Mouse (Mus musculus) kidney, embryonic 16.5 days (tissue): ENCODE measurements around the gene Trdmt1. TPM values are rescaled to one million over a fixed set of nuclear protein-coding genes. Genes with fewer than 3 reads are reported as not detected.

Source experiments
- ATAC-seq: fragments of 200-750 bp; cut with Nextera tagmentation; 2 replicates; pipeline ENCODE4 v1.8.0; 2017; ENCODE audit warnings: moderate TSS enrichment; ENCODE audit not compliant: low FRiP score, low TSS enrichment
- H3K27ac ChIP-seq: fragments of 300-500 bp; sonication (generic); 2 replicates; pipeline ENCODE4 v1.5.1; 2014; ENCODE audit warnings: low read length
- H3K27me3 ChIP-seq: fragments of 300-500 bp; sonication (generic); 2 replicates; pipeline ENCODE4 v1.6.1; 2014; ENCODE audit warnings: low read length, control low read depth, mixed read lengths; ENCODE audit not compliant: insufficient read depth
- H3K36me3 ChIP-seq: fragments of 300-500 bp; sonication (generic); 2 replicates; pipeline ENCODE4 v1.6.1; 2014; ENCODE audit warnings: low read length, control low read depth, mixed read lengths; ENCODE audit not compliant: insufficient read depth
- H3K4me1 ChIP-seq: fragments of 300-500 bp; sonication (generic); 2 replicates; pipeline ENCODE4 v1.6.1; 2014; ENCODE audit warnings: low read length, control low read depth, mixed read lengths; ENCODE audit not compliant: insufficient read depth
- H3K4me2 ChIP-seq: fragments of 300-500 bp; sonication (generic); replicated peaks from 2 replicates; pipeline ENCODE4 v1.6.1; 2014; ENCODE audit warnings: low read depth, low read length
- H3K4me3 ChIP-seq: fragments of 300-500 bp; sonication (generic); 2 replicates; pipeline ENCODE4 v1.5.1; 2014; ENCODE audit warnings: mild to moderate bottlenecking, low read length
- H3K9ac ChIP-seq: fragments of 300-500 bp; sonication (generic); replicated peaks from 2 replicates; pipeline ENCODE4 v1.6.1; 2014; ENCODE audit warnings: low read length
- H3K9me3 ChIP-seq: fragments of 300-500 bp; sonication (generic); 2 replicates; pipeline ENCODE4 v1.6.1; 2016; ENCODE audit warnings: low read length, control low read depth
- WGBS: fragments of 180-500 bp; shearing (Covaris S2); extraction: QIAGEN DNeasy Blood & Tissue Kit; methylation state at CpG from one replicate; pipeline ENCODE4 v1.1.7; 2014; 5-methylcytosine and 5-hydroxymethylcytosine counted together
- polyA plus RNA-seq: library from polyadenylated mRNA; unstranded; fragments of >200 nt; fragmentation: Nextera tagmentation; extraction: Ambion mirVana; gene quantifications from 2 replicates; pipeline ENCODE4 v1.2.1, GENCODE M21; 2015

The Trdmt1 gene
- polyA plus RNA-seq, 1 experiment from 2014 or later, result 14.2 TPM

- Histone ChIP-seq H3K27me3 (0 out of 2 replicates have a peak, but pooled peaks cover 3% of the 10 kb centered on the region), H3K9ac (peak overlapping the region; percentile 85), H3K4me3 (peak overlapping the region; percentile 77), H3K9me3 (no peaks in the 10 kb centered on the region), H3K4me1 (peaks cover 20% of the 10 kb centered on the region), H3K4me2 (peak overlapping the region; percentile 63), H3K36me3 (peaks cover 18% of the 10 kb centered on the region), H3K27ac (peak overlapping the region; percentile 98)
- WGBS, result under 1% methylated on average over 21 of the region's 21 CpGs
- ATAC-seq, result peak; percentile 43
Measured at GRCm38 (mm10) chr2:13574801-13575150, 30.3 kb upstream of the Trdmt1 start.

- WGBS, result under 1% methylated on average over 46 of the region's 46 CpGs
- Histone ChIP-seq H3K9me3 (no peaks in the 10 kb centered on the region), H3K9ac (peak overlapping the region; percentile 85), H3K4me3 (peak overlapping the region; percentile 77), H3K27ac (peak overlapping the region; percentile 98), H3K4me2 (peak overlapping the region; percentile 63), H3K36me3 (peaks cover 16% of the 10 kb centered on the region), H3K4me1 (peaks cover 20% of the 10 kb centered on the region), H3K27me3 (0 out of 2 replicates have a peak, but pooled peaks cover 3% of the 10 kb centered on the region)
- peak; percentile 95 for ATAC-seq
Measured at GRCm38 (mm10) chr2:13574066-13574800, 29.8 kb upstream of the Trdmt1 start.

GRCm38 (mm10) chr2:13573408-13574065 is 29.1 kb upstream of the Trdmt1 start, which contains the start of gene Vim:
Vim (plus strand) TSS chr2:13573927.
- H3K4me2 ChIP-seq, result peak within 1 kb of the TSS; percentile 63
- peaks cover 20% of the 10 kb centered on the region for H3K4me1 ChIP-seq
- peaks cover 11% of the 10 kb centered on the region for H3K36me3 ChIP-seq
- peak within 1 kb of the TSS; percentile 85 for H3K9ac ChIP-seq
- 0 out of 2 replicates have a peak, but pooled peaks cover 3% of the 10 kb centered on the region for H3K27me3 ChIP-seq
- H3K9me3 ChIP-seq, result no peaks in the 10 kb centered on the region
- H3K4me3 ChIP-seq, result peak within 1 kb of the TSS; percentile 77
- under 1% methylated on average over 26 of the region's 26 CpGs for WGBS
- peak; percentile 95 for ATAC-seq
- peak within 1 kb of the TSS; percentile 98 for H3K27ac ChIP-seq

GRCm38 (mm10) chr2:13572647-13573407 is 28.4 kb upstream of the Trdmt1 start:
- 0 out of 2 replicates have a peak, but pooled peaks cover 5% of the 10 kb centered on the region for H3K36me3 ChIP-seq
- peak overlapping the region; percentile 98 for H3K27ac ChIP-seq
- ATAC-seq, result peak; percentile 14; the same call in 1 of the 2 replicates
- H3K4me1 ChIP-seq, result peaks cover 20% of the 10 kb centered on the region
- peak overlapping the region; percentile 77 for H3K4me3 ChIP-seq
- H3K4me2 ChIP-seq, result peak overlapping the region; percentile 63
- no peaks in the 10 kb centered on the region for H3K9me3 ChIP-seq
- WGBS, result 7% methylated on average over 12 of the region's 12 CpGs
- H3K27me3 ChIP-seq, result 0 out of 2 replicates have a peak, but pooled peaks cover 3% of the 10 kb centered on the region
- peak overlapping the region; percentile 85 for H3K9ac ChIP-seq

GRCm38 (mm10) chr2:13572101-13572553 is 27.7 kb upstream of the Trdmt1 start:
- Histone ChIP-seq H3K27me3 (0 out of 2 replicates have a peak, but pooled peaks cover 3% of the 10 kb centered on the region), H3K27ac (peak overlapping the region; percentile 98), H3K4me1 (peaks cover 20% of the 10 kb centered on the region), H3K4me3 (no peak overlapping the region), H3K9ac (no peak overlapping the region; the same call in 1 of the 2 replicates), H3K9me3 (no peaks in the 10 kb centered on the region), H3K4me2 (peak overlapping the region; percentile 63; the same call in 1 of the 2 replicates), H3K36me3 (0 out of 2 replicates have a peak, but pooled peaks cover 2% of the 10 kb centered on the region)
- 34% methylated on average over 4 of the region's 4 CpGs for WGBS
- ATAC-seq, result no peak

- no peak overlapping the region for H3K4me2 ChIP-seq
- H3K4me3 ChIP-seq, result no peak overlapping the region
- no peaks in the 10 kb centered on the region for H3K9me3 ChIP-seq
- no peak for ATAC-seq
- H3K36me3 ChIP-seq, result no peaks in the 10 kb centered on the region
- H3K27me3 ChIP-seq, result 0 out of 2 replicates have a peak, but pooled peaks cover 3% of the 10 kb centered on the region
- WGBS, result 67% methylated on average over 2 of the region's 2 CpGs
- H3K27ac ChIP-seq, result no peak overlapping the region
- peaks cover 14% of the 10 kb centered on the region for H3K4me1 ChIP-seq
- no peak overlapping the region for H3K9ac ChIP-seq
Measured at GRCm38 (mm10) chr2:13570122-13570521, 25.7 kb upstream of the Trdmt1 start.

GRCm38 (mm10) chr2:13560396-13560795 is 15.9 kb upstream of the Trdmt1 start:
- Histone ChIP-seq H3K4me3 (no peak overlapping the region), H3K4me1 (no peaks in the 10 kb centered on the region), H3K9ac (no peak overlapping the region), H3K9me3 (no peaks in the 10 kb centered on the region), H3K27ac (no peak overlapping the region), H3K36me3 (no peaks in the 10 kb centered on the region), H3K4me2 (no peak overlapping the region), H3K27me3 (no peaks in the 10 kb centered on the region)
- 82% methylated on average over 2 of the region's 2 CpGs for WGBS
- ATAC-seq, result no peak

- H3K4me2 ChIP-seq, result no peak overlapping the region
- H3K27me3 ChIP-seq, result no peaks in the 10 kb centered on the region
- H3K9me3 ChIP-seq, result no peaks in the 10 kb centered on the region
- no peaks in the 10 kb centered on the region for H3K36me3 ChIP-seq
- H3K4me1 ChIP-seq, result no peaks in the 10 kb centered on the region
- no peak overlapping the region for H3K4me3 ChIP-seq
- ATAC-seq, result no peak
- H3K9ac ChIP-seq, result no peak overlapping the region
- WGBS, result 82% methylated on average over 5 of the region's 5 CpGs
- H3K27ac ChIP-seq, result no peak overlapping the region
Measured at GRCm38 (mm10) chr2:13559729-13560128, 15.3 kb upstream of the Trdmt1 start.

GRCm38 (mm10) chr2:13559303-13559702 is 14.8 kb upstream of the Trdmt1 start:
- Histone ChIP-seq H3K4me3 (no peak overlapping the region), H3K4me1 (no peaks in the 10 kb centered on the region), H3K27ac (no peak overlapping the region), H3K36me3 (no peaks in the 10 kb centered on the region), H3K4me2 (no peak overlapping the region), H3K9ac (no peak overlapping the region), H3K9me3 (no peaks in the 10 kb centered on the region), H3K27me3 (no peaks in the 10 kb centered on the region)
- ATAC-seq, result no peak
- WGBS, result 82% methylated on average over 5 of the region's 5 CpGs
